Mouse (Mus musculus): ENCODE measurements around the gene Akap13. TPM values are rescaled to one million over a fixed set of nuclear protein-coding genes. Genes with fewer than 3 reads are reported as not detected.

The Akap13 gene
- polyA plus RNA-seq, 1 experiment from 2014 or later: 17.4 TPM

DNA sequence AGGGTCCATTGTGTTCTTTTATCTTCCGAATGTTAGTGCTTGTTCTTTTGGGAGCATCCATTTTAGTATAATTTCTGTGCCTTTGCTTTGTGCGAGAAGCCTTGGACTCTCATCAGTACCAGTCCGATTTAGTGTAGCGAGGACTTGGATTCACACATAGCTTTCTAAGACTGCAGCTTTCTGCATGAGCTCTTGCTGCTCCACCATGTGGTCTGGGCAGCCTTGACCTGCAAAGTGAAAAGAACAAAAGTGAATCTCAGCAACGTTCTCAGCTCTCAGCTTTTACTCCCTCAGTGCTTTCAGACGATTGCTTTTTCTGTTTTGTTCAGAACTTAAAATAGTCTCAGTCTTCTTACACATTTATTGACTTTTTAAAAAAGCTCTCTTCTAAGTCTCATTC lies 65.2 kb downstream of the Akap13 start:
- WGBS: 76% methylated on average over 6 of the region's 6 CpGs
- Histone ChIP-seq H3K9me3 (ENCODE audit: control insufficient read depth) (no peaks in the 10 kb centered on the region), H3K27me3 (replicated peaks; ENCODE audit: control insufficient read depth, insufficient read depth, low read length) (no peaks in the 10 kb centered on the region), H3K9ac (ENCODE audit: low read depth, low read length) (no peak overlapping the region), H3K4me1 (replicated peaks; ENCODE audit: control insufficient read depth, insufficient read depth, low read length) (peaks cover 13% of the 10 kb centered on the region; the same call in 1 of the 2 replicates), H3K27ac (ENCODE audit: low read depth, low read length) (no peak overlapping the region), H3K4me2 (replicated peaks; ENCODE audit: low read depth) (no peak overlapping the region), H3K36me3 (ENCODE audit: control insufficient read depth, insufficient read depth) (no peaks in the 10 kb centered on the region), H3K4me3 (ENCODE audit: low read depth, low read length) (no peak overlapping the region)
- peak; percentile 12; the same call in 1 of the 2 replicates for TF ChIP-seq CTCF (IDR thresholded peaks at IDR 0.05; ENCODE audit: low read depth)
- no peak for ATAC-seq

DNA sequence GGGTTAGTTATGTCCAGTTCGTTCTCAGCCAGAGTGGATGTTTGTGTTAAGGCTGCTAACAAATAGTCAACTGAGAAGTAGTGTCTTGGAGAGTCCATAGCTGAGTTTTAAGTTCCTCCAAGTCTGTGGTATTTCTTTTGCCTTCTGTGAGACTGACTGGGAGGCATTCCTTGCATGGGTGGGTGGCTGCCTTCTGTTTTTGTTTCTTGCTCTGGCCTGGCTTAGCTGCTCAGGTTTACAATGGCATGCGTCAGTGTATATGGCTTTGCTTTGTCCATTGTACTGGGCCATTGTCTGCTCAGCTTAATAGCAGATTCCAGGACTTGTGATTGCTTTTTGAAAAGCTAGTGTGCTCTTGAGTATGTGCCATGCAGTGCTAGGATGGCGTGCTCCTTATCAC lies 65.9 kb downstream of the Akap13 start:
- TF ChIP-seq CTCF (IDR thresholded peaks at IDR 0.05; ENCODE audit: low read depth): no peak
- peaks cover 13% of the 10 kb centered on the region; the same call in 1 of the 2 replicates for H3K4me1 ChIP-seq (replicated peaks; ENCODE audit: control insufficient read depth, insufficient read depth, low read length)
- H3K4me2 ChIP-seq (replicated peaks; ENCODE audit: low read depth): no peak overlapping the region
- H3K9me3 ChIP-seq (ENCODE audit: control insufficient read depth): no peaks in the 10 kb centered on the region
- H3K27me3 ChIP-seq (replicated peaks; ENCODE audit: control insufficient read depth, insufficient read depth, low read length): no peaks in the 10 kb centered on the region
- no peak for ATAC-seq
- H3K4me3 ChIP-seq (ENCODE audit: low read depth, low read length): no peak overlapping the region
- no peak overlapping the region for H3K9ac ChIP-seq (ENCODE audit: low read depth, low read length)
- WGBS: 53% methylated on average over 3 of the region's 3 CpGs
- H3K27ac ChIP-seq (ENCODE audit: low read depth, low read length): no peak overlapping the region
- H3K36me3 ChIP-seq (ENCODE audit: control insufficient read depth, insufficient read depth): no peaks in the 10 kb centered on the region

DNA sequence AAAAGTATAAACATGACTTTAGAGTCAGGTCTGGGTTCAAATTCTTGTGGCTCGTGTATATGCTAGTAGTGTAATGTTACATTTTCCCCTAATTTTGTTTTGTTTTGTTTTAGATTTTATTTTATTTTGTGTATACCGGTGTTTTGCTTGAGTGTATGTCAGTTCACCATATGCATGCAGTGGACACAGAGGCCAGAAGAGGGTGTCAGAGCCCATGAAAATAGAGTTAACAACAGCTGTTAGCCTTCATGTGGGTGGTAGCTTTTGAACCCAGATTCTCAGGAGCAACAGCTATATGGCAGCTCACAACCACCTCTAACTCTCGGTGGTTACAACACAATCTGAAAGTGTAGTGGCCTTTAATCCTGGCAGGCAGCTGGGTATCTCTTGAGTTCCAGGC lies 66.9 kb downstream of the Akap13 start:
- H3K4me1 ChIP-seq (replicated peaks; ENCODE audit: control insufficient read depth, insufficient read depth, low read length): peaks cover 13% of the 10 kb centered on the region; the same call in 1 of the 2 replicates
- H3K36me3 ChIP-seq (ENCODE audit: control insufficient read depth, insufficient read depth): no peaks in the 10 kb centered on the region
- no peak overlapping the region for H3K4me2 ChIP-seq (replicated peaks; ENCODE audit: low read depth)
- no peaks in the 10 kb centered on the region for H3K9me3 ChIP-seq (ENCODE audit: control insufficient read depth)
- H3K4me3 ChIP-seq (ENCODE audit: low read depth, low read length): no peak overlapping the region
- H3K27me3 ChIP-seq (replicated peaks; ENCODE audit: control insufficient read depth, insufficient read depth, low read length): no peaks in the 10 kb centered on the region
- H3K27ac ChIP-seq (ENCODE audit: low read depth, low read length): no peak overlapping the region
- no peak overlapping the region for H3K9ac ChIP-seq (ENCODE audit: low read depth, low read length)
- no peak for ATAC-seq
- WGBS: 81% methylated on average over 3 of the region's 3 CpGs
- peak; percentile 45 for TF ChIP-seq CTCF (IDR thresholded peaks at IDR 0.05; ENCODE audit: low read depth)

DNA sequence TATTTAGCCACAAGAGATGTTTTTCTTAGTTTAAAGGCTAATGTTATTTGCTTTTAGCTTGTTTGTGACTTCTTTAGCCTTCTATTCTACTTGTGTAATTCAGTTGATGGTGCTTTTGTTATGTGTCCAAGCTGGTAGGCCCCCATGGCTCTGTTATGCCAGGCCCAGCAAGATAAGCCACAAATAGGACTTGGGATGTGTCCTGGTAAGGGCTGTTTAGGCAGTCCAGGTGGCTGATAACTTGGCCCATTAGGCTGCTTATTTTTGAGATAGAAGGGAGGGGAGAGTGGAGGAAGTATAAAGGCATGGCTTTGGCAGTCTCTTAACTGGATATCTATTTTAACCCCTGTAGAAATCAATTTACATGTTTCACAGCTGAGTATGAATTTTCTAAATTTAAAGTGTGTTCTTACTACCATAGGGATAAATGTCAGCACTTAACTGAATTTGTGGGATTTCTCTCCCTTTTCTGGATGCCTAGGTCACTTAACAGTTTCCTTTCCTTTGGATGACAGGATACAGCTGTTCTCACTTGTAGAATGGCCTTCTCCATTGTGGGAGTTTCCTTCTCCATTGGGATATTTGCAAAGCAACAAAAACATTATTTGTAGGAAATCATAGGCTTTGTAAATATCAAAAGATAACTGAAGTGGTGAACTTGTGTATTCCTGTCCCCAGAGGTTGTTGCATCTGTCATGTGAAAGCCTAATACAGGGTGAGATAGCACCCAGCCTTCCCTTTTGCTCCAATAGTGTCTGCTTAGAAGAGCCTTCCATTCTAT lies 69.6 kb downstream of the Akap13 start:
- no peak overlapping the region for H3K4me3 ChIP-seq (ENCODE audit: low read depth, low read length)
- H3K36me3 ChIP-seq (ENCODE audit: control insufficient read depth, insufficient read depth): no peaks in the 10 kb centered on the region
- no peaks in the 10 kb centered on the region for H3K9me3 ChIP-seq (ENCODE audit: control insufficient read depth)
- H3K9ac ChIP-seq (ENCODE audit: low read depth, low read length): no peak overlapping the region
- ATAC-seq: no peak
- no peak for TF ChIP-seq CTCF (IDR thresholded peaks at IDR 0.05; ENCODE audit: low read depth)
- H3K27ac ChIP-seq (ENCODE audit: low read depth, low read length): no peak overlapping the region
- no peaks in the 10 kb centered on the region for H3K27me3 ChIP-seq (replicated peaks; ENCODE audit: control insufficient read depth, insufficient read depth, low read length)
- no peak overlapping the region for H3K4me2 ChIP-seq (replicated peaks; ENCODE audit: low read depth)
- peaks cover 7% of the 10 kb centered on the region; the same call in 1 of the 2 replicates for H3K4me1 ChIP-seq (replicated peaks; ENCODE audit: control insufficient read depth, insufficient read depth, low read length)

DNA sequence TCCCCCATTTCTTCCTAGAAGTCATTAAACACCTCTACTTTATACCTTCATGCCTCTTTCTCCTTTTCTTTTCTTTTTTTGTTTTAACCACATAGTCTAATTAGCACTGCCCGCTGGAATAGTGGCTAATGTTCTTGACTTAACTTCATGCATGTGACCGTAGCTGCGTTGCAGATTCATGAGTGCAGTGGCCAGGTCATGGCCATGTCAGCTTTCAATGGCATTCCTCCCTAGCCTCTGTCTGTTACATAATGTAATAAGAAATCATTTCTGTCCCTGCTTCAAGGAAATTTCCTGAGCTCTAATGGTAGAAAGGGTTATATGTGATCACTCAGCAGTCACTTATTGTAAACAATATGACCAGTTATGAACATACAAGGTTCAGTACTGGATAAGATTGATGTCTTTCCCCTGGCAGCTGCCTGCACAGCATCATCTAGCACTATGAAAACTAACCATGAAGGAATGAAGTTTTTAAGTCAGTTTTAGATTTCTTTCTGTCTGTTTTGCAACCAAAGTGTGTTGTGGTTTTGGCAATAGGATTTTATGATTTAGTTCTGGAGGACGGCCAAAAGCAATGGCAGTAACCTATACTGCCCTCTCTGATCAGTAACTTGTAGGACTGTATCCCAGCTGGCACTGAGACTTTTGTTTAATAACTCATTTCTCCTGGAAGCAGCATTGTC lies 70.5 kb downstream of the Akap13 start:
- ATAC-seq: no peak
- Histone ChIP-seq H3K9ac (ENCODE audit: low read depth, low read length) (no peak overlapping the region), H3K27me3 (replicated peaks; ENCODE audit: control insufficient read depth, insufficient read depth, low read length) (no peaks in the 10 kb centered on the region), H3K36me3 (ENCODE audit: control insufficient read depth, insufficient read depth) (no peaks in the 10 kb centered on the region), H3K9me3 (ENCODE audit: control insufficient read depth) (no peaks in the 10 kb centered on the region), H3K27ac (ENCODE audit: low read depth, low read length) (no peak overlapping the region), H3K4me3 (ENCODE audit: low read depth, low read length) (no peak overlapping the region), H3K4me2 (replicated peaks; ENCODE audit: low read depth) (no peak overlapping the region), H3K4me1 (replicated peaks; ENCODE audit: control insufficient read depth, insufficient read depth, low read length) (peaks cover 7% of the 10 kb centered on the region; the same call in 1 of the 2 replicates)
- TF ChIP-seq CTCF (IDR thresholded peaks at IDR 0.05; ENCODE audit: low read depth): no peak
- WGBS: 24% methylated on average over 4 of the region's 4 CpGs

DNA sequence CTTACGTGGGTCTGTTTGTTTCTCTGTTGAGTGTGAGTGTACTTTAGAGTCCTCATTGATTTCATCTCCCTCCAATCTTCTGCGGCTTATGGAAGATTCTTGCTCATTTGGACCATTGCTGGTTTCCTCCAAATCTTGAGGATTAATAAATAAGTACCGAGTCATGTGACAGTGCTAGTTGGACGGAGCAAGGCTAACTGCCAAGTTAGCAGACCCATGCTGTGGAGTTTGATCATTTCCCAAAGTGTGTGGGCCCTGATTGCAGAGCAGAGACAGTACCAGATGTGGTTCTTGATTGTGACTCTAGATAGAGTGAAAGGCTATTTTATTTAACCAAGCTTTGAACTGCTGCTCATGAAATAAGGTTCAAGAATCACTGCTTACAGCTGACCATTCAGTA lies 73.4 kb downstream of the Akap13 start:
- Histone ChIP-seq H3K36me3 (ENCODE audit: control insufficient read depth, insufficient read depth) (no peaks in the 10 kb centered on the region), H3K9ac (ENCODE audit: low read depth, low read length) (no peak overlapping the region), H3K4me1 (replicated peaks; ENCODE audit: control insufficient read depth, insufficient read depth, low read length) (peaks cover 7% of the 10 kb centered on the region; the same call in 1 of the 2 replicates), H3K9me3 (ENCODE audit: control insufficient read depth) (no peaks in the 10 kb centered on the region), H3K27ac (ENCODE audit: low read depth, low read length) (no peak overlapping the region), H3K4me2 (replicated peaks; ENCODE audit: low read depth) (no peak overlapping the region), H3K27me3 (replicated peaks; ENCODE audit: control insufficient read depth, insufficient read depth, low read length) (no peaks in the 10 kb centered on the region), H3K4me3 (ENCODE audit: low read depth, low read length) (no peak overlapping the region)
- WGBS: 66% methylated on average over 4 of the region's 4 CpGs
- no peak for ATAC-seq
- no peak for TF ChIP-seq CTCF (IDR thresholded peaks at IDR 0.05; ENCODE audit: low read depth)

Data from intestine, postnatal 0 days (tissue).